Mouse (Mus musculus) urinary bladder, adult 18-20 months (tissue): Measurements from ENCODE around the gene Tspan3.
A peak's percentile ranks its signal among the peaks of the same experiment; 100 is the strongest.

Experiments used
- DNase-seq, 2 experiments: peaks; one replicate each; pipeline ENCODE4 v3.0.0; 2022; ENCODE audit warnings: low spot score in 2 of 2, mixed read lengths in 2 of 2

Gene Tspan3

GRCm38 (mm10) chr9:56118091-56118490, 47.2 kb downstream of the Tspan3 start:
- DNase-seq: no peak

GRCm38 (mm10) chr9:56108174-56108573, 57.1 kb downstream of the Tspan3 start:
- no peak for DNase-seq

- DNase-seq: no peak
Observed at GRCm38 (mm10) chr9:56107527-56107926, 57.8 kb downstream of the Tspan3 start.

- no peak for DNase-seq
Observed at GRCm38 (mm10) chr9:56106274-56107072, 58.8 kb downstream of the Tspan3 start.

GRCm38 (mm10) chr9:56104921-56105320, 60.4 kb downstream of the Tspan3 start:
- no peak for DNase-seq

- no peak for DNase-seq
Observed at GRCm38 (mm10) chr9:56101022-56101421, 64.3 kb downstream of the Tspan3 start.

- DNase-seq: no peak
Observed at GRCm38 (mm10) chr9:56100041-56100522, 65.2 kb downstream of the Tspan3 start.

- no peak for DNase-seq
Observed at GRCm38 (mm10) chr9:56097584-56098298, 67.5 kb downstream of the Tspan3 start.

- no peak for DNase-seq
Observed at GRCm38 (mm10) chr9:56092102-56092501, 73.2 kb downstream of the Tspan3 start.

GRCm38 (mm10) chr9:56090546-56091225, 74.6 kb downstream of the Tspan3 start:
- no peak for DNase-seq

GRCm38 (mm10) chr9:56089778-56090520, 75.3 kb downstream of the Tspan3 start, which contains the start of gene Pstpip1:
Gene Pstpip1, plus strand, starts transcription at chr9:56089962.
- DNase-seq: peak; percentile 51 to 53

- no peak for DNase-seq
Observed at GRCm38 (mm10) chr9:56086524-56086923, 78.8 kb downstream of the Tspan3 start.
